Mouse (Mus musculus): ENCODE data around the gene Slc2a5. TPM values are rescaled to one million over a fixed set of nuclear protein-coding genes. Genes with fewer than 3 reads are reported as not detected.

Gene Slc2a5
- total and polyA plus RNA-seq, 2 experiments from 2014 or later: 0.42 TPM; not detected in 1

DNA sequence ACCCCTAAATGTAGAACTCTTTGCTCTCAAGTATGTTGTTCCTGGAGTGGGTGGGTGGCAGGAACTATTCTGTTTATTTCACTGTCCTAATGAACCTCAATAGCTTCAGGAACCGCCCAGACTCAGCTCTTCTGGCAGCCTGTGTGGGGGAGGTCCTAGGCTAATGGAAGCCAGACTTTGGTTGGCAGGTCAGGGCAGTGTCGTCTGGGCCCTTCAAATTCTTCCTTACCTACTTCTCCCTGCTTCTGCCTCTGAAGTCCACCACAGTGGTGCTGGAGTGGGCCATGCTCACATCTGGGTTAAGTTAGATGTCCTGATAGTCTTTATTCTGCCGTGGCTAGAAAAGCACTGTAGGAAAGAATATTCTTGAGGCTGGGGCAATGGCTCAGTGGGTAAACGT is 59.0 kb downstream of the Slc2a5 start:
- DNase-seq (ENCODE audit: low spot score): no peak
- Histone ChIP-seq H3K9me3 (replicated peaks; ENCODE audit: control insufficient read depth, low read length) (no peaks in the 10 kb centered on the region), H3K27me3 (ENCODE audit: control insufficient read depth, insufficient read depth, low read length) (no peaks in the 10 kb centered on the region), H3K4me2 (ENCODE audit: low read depth, low read length) (no peak overlapping the region), H3K4me3 (ENCODE audit: low read depth, low read length) (no peak overlapping the region), H3K9ac (replicated peaks; ENCODE audit: low read depth, low read length) (no peak overlapping the region), H3K36me3 (replicated peaks; ENCODE audit: control insufficient read depth, insufficient read depth, low read length) (no peaks in the 10 kb centered on the region), H3K4me1 (ENCODE audit: control insufficient read depth, insufficient read depth) (no peaks in the 10 kb centered on the region), H3K27ac (ENCODE audit: low read depth) (no peak overlapping the region)
- WGBS: 54% methylated on average over 4 of the region's 4 CpGs
- ATAC-seq (ENCODE audit: insufficient read depth, low read depth): no peak
- TF ChIP-seq CTCF (IDR thresholded peaks at IDR 0.05; ENCODE audit: low read depth): no peak
- TF ChIP-seq EP300 (IDR thresholded peaks at IDR 0.05; ENCODE audit: low read depth): no peak

DNA sequence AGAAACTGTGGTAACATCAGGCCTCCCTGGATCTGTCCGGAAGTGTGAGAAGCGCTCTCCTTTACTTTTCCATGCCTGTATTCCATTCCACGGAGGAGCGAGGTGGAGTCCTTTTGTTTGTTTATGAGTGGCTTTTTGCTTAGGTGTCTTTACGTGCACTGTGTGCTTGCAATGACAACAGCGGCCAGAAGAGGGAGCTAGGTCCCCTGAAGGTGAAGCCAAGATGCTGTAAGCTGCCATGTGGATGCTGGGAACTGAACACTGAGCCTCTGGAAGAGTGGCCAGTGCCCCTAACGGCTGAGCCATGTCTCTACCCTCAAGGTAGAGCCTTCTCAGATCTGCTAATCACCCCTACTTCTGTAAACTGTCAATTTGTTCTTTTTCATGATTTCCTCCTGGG is 62.2 kb downstream of the Slc2a5 start:
- ATAC-seq (ENCODE audit: insufficient read depth, low read depth): no peak
- Histone ChIP-seq H3K4me3 (ENCODE audit: low read depth, low read length) (no peak overlapping the region), H3K4me2 (ENCODE audit: low read depth, low read length) (no peak overlapping the region), H3K27me3 (ENCODE audit: control insufficient read depth, insufficient read depth, low read length) (no peaks in the 10 kb centered on the region), H3K27ac (ENCODE audit: low read depth) (no peak overlapping the region), H3K4me1 (ENCODE audit: control insufficient read depth, insufficient read depth) (no peaks in the 10 kb centered on the region), H3K36me3 (replicated peaks; ENCODE audit: control insufficient read depth, insufficient read depth, low read length) (no peaks in the 10 kb centered on the region), H3K9ac (replicated peaks; ENCODE audit: low read depth, low read length) (no peak overlapping the region), H3K9me3 (replicated peaks; ENCODE audit: control insufficient read depth, low read length) (no peaks in the 10 kb centered on the region)
- TF ChIP-seq EP300 (IDR thresholded peaks at IDR 0.05; ENCODE audit: low read depth) (no peak), CTCF (IDR thresholded peaks at IDR 0.05; ENCODE audit: low read depth) (no peak)
- WGBS: 86% methylated on average over 7 of the region's 7 CpGs
- no peak for DNase-seq (ENCODE audit: low spot score)

DNA sequence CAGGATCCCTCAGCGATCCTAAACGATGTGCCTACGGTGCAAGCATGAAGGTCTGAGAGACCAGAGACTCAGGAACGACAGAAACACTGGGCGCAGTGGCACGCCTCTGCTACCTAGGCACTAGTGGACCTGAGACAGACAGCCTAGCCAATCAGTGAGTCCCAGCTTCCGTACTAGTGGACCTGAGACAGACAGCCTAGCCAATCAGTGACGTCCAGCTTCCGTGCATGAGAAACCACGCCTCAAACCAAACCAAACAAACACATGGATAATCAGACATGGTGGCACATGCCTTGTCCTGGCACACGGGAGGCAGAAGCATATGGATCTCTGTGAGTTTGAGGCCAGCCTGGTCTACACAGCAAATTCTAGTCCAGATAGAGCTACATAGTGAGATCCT is 69.2 kb downstream of the Slc2a5 start:
- ATAC-seq (ENCODE audit: insufficient read depth, low read depth): no peak
- WGBS: 48% methylated on average over 11 of the region's 11 CpGs
- Histone ChIP-seq H3K36me3 (replicated peaks; ENCODE audit: control insufficient read depth, insufficient read depth, low read length) (no peaks in the 10 kb centered on the region), H3K4me1 (ENCODE audit: control insufficient read depth, insufficient read depth) (no peaks in the 10 kb centered on the region), H3K9ac (replicated peaks; ENCODE audit: low read depth, low read length) (no peak overlapping the region), H3K4me2 (ENCODE audit: low read depth, low read length) (no peak overlapping the region), H3K4me3 (ENCODE audit: low read depth, low read length) (no peak overlapping the region), H3K27me3 (ENCODE audit: control insufficient read depth, insufficient read depth, low read length) (no peaks in the 10 kb centered on the region), H3K9me3 (replicated peaks; ENCODE audit: control insufficient read depth, low read length) (no peaks in the 10 kb centered on the region), H3K27ac (ENCODE audit: low read depth) (no peak overlapping the region)
- DNase-seq (ENCODE audit: low spot score): no peak
- TF ChIP-seq EP300 (IDR thresholded peaks at IDR 0.05; ENCODE audit: low read depth) (no peak), CTCF (IDR thresholded peaks at IDR 0.05; ENCODE audit: low read depth) (no peak)

DNA sequence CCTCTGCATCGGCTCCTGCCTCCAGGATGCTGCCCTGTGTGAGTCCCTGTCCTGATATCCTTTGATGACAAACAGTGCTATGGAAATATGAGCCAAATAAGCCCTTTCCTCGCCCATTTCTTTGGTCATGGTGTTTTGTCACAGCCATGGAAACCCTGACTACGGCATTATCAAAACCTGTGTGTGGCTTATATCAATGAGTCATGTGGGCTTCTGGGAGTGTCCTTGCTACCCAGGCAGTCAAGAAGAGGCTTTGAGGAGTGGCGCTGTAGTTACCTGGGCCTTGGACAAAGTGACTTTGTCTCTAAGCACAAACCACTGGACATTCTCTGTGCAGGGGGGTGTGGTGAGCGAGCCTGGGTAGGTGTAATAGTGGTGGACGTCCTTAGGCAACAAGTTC is 73.1 kb downstream of the Slc2a5 start:
- Histone ChIP-seq H3K4me3 (ENCODE audit: low read depth, low read length) (no peak overlapping the region), H3K9ac (replicated peaks; ENCODE audit: low read depth, low read length) (no peak overlapping the region), H3K9me3 (replicated peaks; ENCODE audit: control insufficient read depth, low read length) (no peaks in the 10 kb centered on the region), H3K4me1 (ENCODE audit: control insufficient read depth, insufficient read depth) (no peaks in the 10 kb centered on the region), H3K4me2 (ENCODE audit: low read depth, low read length) (no peak overlapping the region), H3K27ac (ENCODE audit: low read depth) (no peak overlapping the region), H3K27me3 (ENCODE audit: control insufficient read depth, insufficient read depth, low read length) (no peaks in the 10 kb centered on the region), H3K36me3 (replicated peaks; ENCODE audit: control insufficient read depth, insufficient read depth, low read length) (no peaks in the 10 kb centered on the region)
- 72% methylated on average over 6 of the region's 6 CpGs for WGBS
- ATAC-seq (ENCODE audit: insufficient read depth, low read depth): no peak
- no peak for DNase-seq (ENCODE audit: low spot score)
- TF ChIP-seq CTCF (IDR thresholded peaks at IDR 0.05; ENCODE audit: low read depth) (no peak), EP300 (IDR thresholded peaks at IDR 0.05; ENCODE audit: low read depth) (no peak)

Other genes starting within 250 kb of the Slc2a5 start
- 13.2 and 19.3 TPM in 2 replicates for gene Spsb1, start 164.2 kb upstream of the Slc2a5 start, total RNA-seq (2014; rRNA removed; ENCODE audit: low replicate concordance)
- gene Spsb1, start 164.2 kb upstream of the Slc2a5 start, polyA plus RNA-seq (2015; fragmentation: Nextera tagmentation; extraction: Ambion mirVana): 14.4 and 15.2 TPM in 2 replicates
- 25.7 and 35.2 TPM in 2 replicates for gene H6pd, start 110.3 kb upstream of the Slc2a5 start, total RNA-seq (2014; rRNA removed; ENCODE audit: low replicate concordance)
- gene H6pd, start 110.3 kb upstream of the Slc2a5 start, polyA plus RNA-seq (2015; fragmentation: Nextera tagmentation; extraction: Ambion mirVana): 7.1 and 7.3 TPM in 2 replicates
- 15.0 and 23.3 TPM in 2 replicates for gene Gpr157, start 31.9 kb upstream of the Slc2a5 start, total RNA-seq (2014; rRNA removed; ENCODE audit: low replicate concordance)
- 4.3 and 4.5 TPM in 2 replicates for gene Gpr157, start 31.9 kb upstream of the Slc2a5 start, polyA plus RNA-seq (2015; fragmentation: Nextera tagmentation; extraction: Ambion mirVana)
- gene Slc2a7, start 29.7 kb downstream of the Slc2a5 start, total RNA-seq (2014; rRNA removed; ENCODE audit: low replicate concordance): not detected in 2 replicates
- gene Slc2a7, start 29.7 kb downstream of the Slc2a5 start, polyA plus RNA-seq (2015; fragmentation: Nextera tagmentation; extraction: Ambion mirVana): not detected in 2 replicates
- not detected in 2 replicates for gene Car6, start 82.0 kb downstream of the Slc2a5 start, total RNA-seq (2014; rRNA removed; ENCODE audit: low replicate concordance)
- not detected in 2 replicates for gene Car6, start 82.0 kb downstream of the Slc2a5 start, polyA plus RNA-seq (2015; fragmentation: Nextera tagmentation; extraction: Ambion mirVana)
- 525 and 625 TPM in 2 replicates for gene Eno1, start 117.4 kb downstream of the Slc2a5 start, total RNA-seq (2014; rRNA removed; ENCODE audit: low replicate concordance)
- 999 and 1,074 TPM in 2 replicates for gene Eno1, start 117.4 kb downstream of the Slc2a5 start, polyA plus RNA-seq (2015; fragmentation: Nextera tagmentation; extraction: Ambion mirVana)
- 13.9 and 17.9 TPM in 2 replicates for gene Rere, start 162.4 kb downstream of the Slc2a5 start, total RNA-seq (2014; rRNA removed; ENCODE audit: low replicate concordance)
- 11.9 and 14.6 TPM in 2 replicates for gene Rere, start 162.4 kb downstream of the Slc2a5 start, polyA plus RNA-seq (2015; fragmentation: Nextera tagmentation; extraction: Ambion mirVana)